Mouse (Mus musculus) small intestine, adult 2 months (tissue): ENCODE results near the gene Pip4k2a.

Experiments
- CTCF ChIP-seq: fragments of 200-500 bp; IDR thresholded peaks from 2 replicates; pipeline ENCODE4 v1.5.1; 2012; ENCODE audit warnings: low read depth, mild to moderate bottlenecking, control low read depth, inconsistent platforms, low read length, moderate library complexity, mixed read lengths; ENCODE audit not compliant: insufficient replicate concordance, insufficient read length; ENCODE audit errors: extremely low read depth
- POLR2A ChIP-seq: fragments of 200-500 bp; IDR thresholded peaks from 2 replicates; pipeline ENCODE4 v1.6.1; 2012; ENCODE audit warnings: low read depth, mild to moderate bottlenecking, control low read depth, inconsistent platforms, low read length, moderate library complexity

GRCm38 (mm10) chr2:18974882-18975645, 22.9 kb downstream of the Pip4k2a start:
- no peak for TF ChIP-seq CTCF
- TF ChIP-seq POLR2A: no peak
